Mouse (Mus musculus): ENCODE data around the gene Foxf2. TPM values are rescaled to one million over a fixed set of nuclear protein-coding genes. Genes with fewer than 3 reads are reported as not detected.

The Foxf2 gene
- polyA plus RNA-seq (2012; rRNA removed), result 41.0 and 47.4 TPM in 2 replicates

DNA sequence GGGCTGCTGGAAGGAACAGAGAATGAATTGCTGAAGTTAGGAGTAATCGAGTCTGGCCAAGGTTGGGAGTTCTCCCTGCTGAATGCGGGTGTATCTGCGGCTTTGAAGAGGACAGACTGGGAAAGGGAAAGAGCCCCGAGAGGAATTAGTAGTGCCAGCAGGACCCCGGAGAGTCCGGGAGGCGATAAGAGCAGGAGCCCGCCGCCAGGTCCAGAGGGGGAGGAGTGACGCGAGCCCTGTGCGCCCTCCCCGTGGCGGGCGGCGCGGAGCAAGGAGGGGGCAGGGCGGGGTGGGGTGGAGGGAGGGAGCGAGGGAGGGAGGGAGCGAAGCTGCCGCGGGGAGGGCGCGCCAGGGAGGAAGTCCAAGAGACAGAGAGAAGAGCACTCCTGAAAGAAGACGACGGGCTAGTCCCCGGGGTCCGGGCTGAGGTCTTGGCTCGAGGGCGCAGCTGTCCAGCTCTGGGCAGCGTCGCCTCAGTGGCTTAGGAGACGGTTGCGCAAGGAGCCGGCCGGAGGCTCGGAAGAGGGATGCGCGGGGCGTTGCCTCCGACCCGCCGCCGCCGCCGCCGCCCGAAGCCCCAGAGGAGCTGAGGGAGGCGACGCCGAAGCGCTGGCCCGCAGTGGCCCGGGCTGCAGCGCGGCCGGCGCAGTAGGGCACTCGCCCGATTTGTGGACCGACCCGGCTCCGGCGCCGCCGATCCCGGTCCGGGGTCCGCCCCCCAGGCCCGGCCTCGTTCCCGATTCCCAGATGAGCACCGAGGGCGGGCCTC lies at the start of gene Foxf2:
Gene Foxf2, plus strand, starts transcription at position 484 of the 769 bp plus-strand sequence.

Other genes with a start within 250 kb of the Foxf2 start
- 13.2 and 14.0 TPM in 2 replicates for gene Foxq1, start 69.7 kb upstream of the Foxf2 start, polyA plus RNA-seq (2012; rRNA removed)
- 0.97 and 1.6 TPM in 2 replicates for gene A530084C06Rik, start 66.5 kb upstream of the Foxf2 start, polyA plus RNA-seq (2012; rRNA removed)
- 0.44 and 0.48 TPM in 2 replicates for gene Foxc1, start 180.8 kb downstream of the Foxf2 start, polyA plus RNA-seq (2012; rRNA removed)

Measured in colon, adult 2 months (tissue).